ENCODE assay signal across 25 mouse cellular contexts in genomic region chr6:42484633-42485032, GRCm38 (mm10). TPM values are rescaled to one million over a fixed set of nuclear protein-coding genes. Genes with fewer than 3 reads are reported as not detected.
"Had no signal": no experiment of that assay in that cellular context is flagged by ENCODE, and none has a peak within 500 bp of the region (broad histone marks: within the 10 kb centered on the region; RNA-seq: fewer than 3 reads in every experiment).

No protein-coding gene starts in this region.

- DNase-seq: kidney, adult 18-20 months; kidney, postnatal 25 days; layer of hippocampus, adult 9-11 months; liver; retina, postnatal 1 day; right cerebral cortex, postnatal 25 days; spleen, adult 18-20 months; thymus, adult 18-20 months; thymus, postnatal 36 days had no signal

- H3K4me1 ChIP-seq: limb, embryonic 10.5 days; limb, embryonic 13.5 days; liver, embryonic 12.5 days; liver, embryonic 15.5 days; midbrain, embryonic 12.5 days; midbrain, embryonic 15.5 days; neural tube, embryonic 13.5 days; stomach, embryonic 15.5 days had no signal

- H3K4me3 ChIP-seq: layer of hippocampus, adult 2 months; limb, embryonic 10.5 days; limb, embryonic 13.5 days; liver, embryonic 12.5 days; liver, embryonic 15.5 days; midbrain, embryonic 12.5 days; midbrain, embryonic 15.5 days; myocyte; neural tube, embryonic 13.5 days; stomach, embryonic 15.5 days had no signal

- H3K9ac ChIP-seq: limb, embryonic 13.5 days; liver, embryonic 12.5 days; liver, embryonic 15.5 days; midbrain, embryonic 12.5 days; midbrain, embryonic 15.5 days; neural tube, embryonic 13.5 days; stomach, embryonic 15.5 days had no signal

- H3K27ac ChIP-seq: layer of hippocampus, adult 2 months; limb, embryonic 10.5 days; limb, embryonic 13.5 days; liver, embryonic 12.5 days; liver, embryonic 15.5 days; macrophage; midbrain, embryonic 12.5 days; midbrain, embryonic 15.5 days; neural tube, embryonic 13.5 days; stomach, embryonic 15.5 days had no signal

- H3K9me3 ChIP-seq: limb, embryonic 10.5 days; limb, embryonic 13.5 days; liver, embryonic 12.5 days; liver, embryonic 15.5 days; midbrain, embryonic 12.5 days; midbrain, embryonic 15.5 days; neural tube, embryonic 13.5 days; stomach, embryonic 15.5 days had no signal

- H3K27me3 ChIP-seq: limb, embryonic 13.5 days; liver, embryonic 12.5 days; liver, embryonic 15.5 days; midbrain, embryonic 12.5 days; midbrain, embryonic 15.5 days; neural tube, embryonic 13.5 days; stomach, embryonic 15.5 days had no signal

- H3K4me2 ChIP-seq: limb, embryonic 13.5 days; liver, embryonic 12.5 days; liver, embryonic 15.5 days; midbrain, embryonic 12.5 days; midbrain, embryonic 15.5 days; neural tube, embryonic 13.5 days; stomach, embryonic 15.5 days had no signal

- H3K36me3 ChIP-seq: limb, embryonic 10.5 days; limb, embryonic 13.5 days; liver, embryonic 12.5 days; liver, embryonic 15.5 days; midbrain, embryonic 12.5 days; midbrain, embryonic 15.5 days; neural tube, embryonic 13.5 days; stomach, embryonic 15.5 days had no signal

- ATAC-seq: inflammation-experienced regulatory T-cells, adult 6 months; intestine, embryonic 16.5 days; liver, embryonic 12.5 days; midbrain, embryonic 15.5 days had no signal

RNA-seq across cellular contexts. Expression of gene Olfr456, which starts 2.4 kb away (rescaled TPM):
- polyA plus RNA-seq: inflammation-experienced regulatory T-cells, adult 6 months; intestine, embryonic 16.5 days; kidney, embryonic 14.5 days; large intestine, adult 2 months; limb, embryonic 10.5 days; limb, embryonic 13.5 days; liver, embryonic 12.5 days; liver, embryonic 15.5 days; macrophage; midbrain, embryonic 12.5 days; midbrain, embryonic 15.5 days; neural tube, embryonic 13.5 days; stomach, embryonic 15.5 days; urinary bladder, adult 2 months had no signal

RNA-seq across cellular contexts. Expression of gene Olfr457, which starts 8.5 kb away (rescaled TPM):
- polyA plus RNA-seq: large intestine, adult 2 months; limb, embryonic 10.5 days; limb, embryonic 13.5 days; liver, embryonic 12.5 days; liver, embryonic 15.5 days; macrophage; midbrain, embryonic 12.5 days; midbrain, embryonic 15.5 days; neural tube, embryonic 13.5 days; stomach, embryonic 15.5 days; urinary bladder, adult 2 months had no signal

RNA-seq across cellular contexts. Expression of gene Olfr458, which starts 19.6 kb away (rescaled TPM):
- polyA plus RNA-seq: inflammation-experienced regulatory T-cells, adult 6 months; intestine, embryonic 16.5 days; kidney, embryonic 14.5 days; large intestine, adult 2 months; limb, embryonic 10.5 days; limb, embryonic 13.5 days; liver, embryonic 12.5 days; liver, embryonic 15.5 days; macrophage; midbrain, embryonic 12.5 days; midbrain, embryonic 15.5 days; myocyte; neural tube, embryonic 13.5 days; stomach, embryonic 15.5 days; urinary bladder, adult 2 months had no signal

RNA-seq across cellular contexts. Expression of gene Tas2r126, which starts 50.3 kb away (rescaled TPM):
- polyA plus RNA-seq: inflammation-experienced regulatory T-cells, adult 6 months; intestine, embryonic 16.5 days; kidney, embryonic 14.5 days; large intestine, adult 2 months; limb, embryonic 10.5 days; limb, embryonic 13.5 days; liver, embryonic 12.5 days; liver, embryonic 15.5 days; macrophage; midbrain, embryonic 12.5 days; midbrain, embryonic 15.5 days; myocyte; neural tube, embryonic 13.5 days; stomach, embryonic 15.5 days; urinary bladder, adult 2 months had no signal
